Mouse (Mus musculus): ENCODE results near the gene Ccnb2.

The Ccnb2 gene

GRCm38 (mm10) chr9:70383750-70384149 is 37.6 kb downstream of the Ccnb2 start:
- DNase-seq = no peak

- DNase-seq = no peak
These were observed 39.3 kb downstream of the Ccnb2 start for GRCm38 (mm10) chr9:70382091-70382490.

DNA sequence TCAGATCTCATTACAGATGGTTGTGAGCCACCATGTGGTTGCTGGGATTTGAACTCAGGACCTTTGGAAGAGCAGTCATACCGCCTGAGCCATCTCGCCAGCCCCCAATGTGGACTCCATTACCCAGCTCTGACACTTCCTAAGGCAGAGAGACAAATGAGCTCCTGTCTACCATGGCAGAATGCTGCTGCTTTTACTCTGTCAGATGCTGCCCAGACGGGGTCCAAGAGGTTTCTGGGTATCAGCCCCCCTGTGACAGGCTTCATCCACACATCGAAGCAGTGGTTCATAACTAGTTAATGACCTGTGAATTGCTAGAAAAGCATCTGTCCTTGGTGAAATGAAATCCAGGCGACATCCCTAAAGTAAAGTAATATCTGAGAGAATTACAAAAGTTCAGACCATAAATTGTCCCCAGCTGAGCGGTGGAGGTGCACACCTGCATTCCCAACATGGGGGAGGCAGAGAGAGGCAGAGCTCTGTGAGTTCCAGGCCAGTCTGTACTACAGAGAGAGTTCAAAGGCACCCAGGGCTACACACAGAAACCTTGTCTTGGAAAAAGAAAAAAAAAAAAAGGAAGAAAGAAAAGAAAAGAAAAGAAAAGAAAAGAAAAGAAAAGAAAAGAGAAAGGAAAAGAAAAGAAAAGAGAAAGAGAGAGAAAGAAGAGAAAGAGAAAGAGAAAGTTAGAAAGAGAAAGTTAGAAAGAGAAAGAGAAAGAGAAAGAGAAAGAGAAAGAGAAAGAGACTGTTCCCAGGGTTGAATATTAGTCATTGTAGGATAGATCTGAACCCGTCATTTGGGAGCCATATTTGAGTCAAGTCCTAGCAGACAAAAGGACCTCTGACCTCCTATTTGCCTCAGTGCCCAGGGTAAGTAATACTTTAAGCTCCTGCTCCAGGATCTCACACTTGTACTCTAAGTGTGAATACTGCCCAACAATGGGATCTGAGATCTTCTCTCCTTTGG is 41.6 kb downstream of the Ccnb2 start:
- DNase-seq = no peak

DNA sequence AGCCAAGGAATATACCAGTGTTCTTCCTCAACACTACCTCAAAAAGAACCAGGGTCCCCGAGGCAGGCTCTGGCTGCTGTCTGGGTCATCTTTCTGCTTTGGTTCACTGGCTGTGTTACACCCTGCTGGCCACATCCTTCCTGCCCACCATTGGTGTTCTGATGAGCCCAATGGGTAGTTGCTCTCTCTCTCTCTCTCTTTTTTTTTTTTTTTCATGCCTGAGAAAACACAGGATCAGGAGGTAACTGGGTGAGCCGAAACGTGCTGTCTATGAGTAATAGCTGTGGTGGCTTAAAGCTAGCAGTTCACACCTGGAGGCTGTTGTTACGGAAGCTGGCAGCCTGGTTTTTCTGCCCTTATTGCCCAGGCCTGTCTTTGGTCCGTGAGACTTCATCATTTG is 49.7 kb downstream of the Ccnb2 start:
- DNase-seq = no peak

DNA sequence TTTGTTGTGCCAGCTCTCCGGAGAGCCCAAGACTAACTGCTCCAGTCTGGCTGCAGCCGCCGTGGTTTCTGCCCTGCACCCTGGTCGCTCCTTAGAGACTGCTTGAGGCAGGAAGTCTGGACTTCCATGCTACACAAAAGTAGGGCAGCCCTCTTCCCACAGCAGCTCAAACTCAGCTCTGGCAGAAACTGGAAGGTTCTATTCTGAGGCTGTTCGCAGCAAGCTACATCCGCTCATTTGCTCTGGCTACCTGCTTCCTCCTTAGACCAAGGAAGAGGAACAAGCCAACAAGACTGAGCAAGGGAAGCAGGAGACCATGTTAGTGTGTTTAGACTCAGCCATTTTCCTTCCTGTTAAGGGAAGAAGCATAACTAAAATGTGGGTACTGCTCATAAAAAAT is 54.4 kb downstream of the Ccnb2 start:
- DNase-seq = no peak

GRCm38 (mm10) chr9:70365915-70366314 is 55.4 kb downstream of the Ccnb2 start:
- DNase-seq = no peak

- no peak for DNase-seq
These were observed 56.6 kb downstream of the Ccnb2 start for GRCm38 (mm10) chr9:70364741-70365140.

DNA sequence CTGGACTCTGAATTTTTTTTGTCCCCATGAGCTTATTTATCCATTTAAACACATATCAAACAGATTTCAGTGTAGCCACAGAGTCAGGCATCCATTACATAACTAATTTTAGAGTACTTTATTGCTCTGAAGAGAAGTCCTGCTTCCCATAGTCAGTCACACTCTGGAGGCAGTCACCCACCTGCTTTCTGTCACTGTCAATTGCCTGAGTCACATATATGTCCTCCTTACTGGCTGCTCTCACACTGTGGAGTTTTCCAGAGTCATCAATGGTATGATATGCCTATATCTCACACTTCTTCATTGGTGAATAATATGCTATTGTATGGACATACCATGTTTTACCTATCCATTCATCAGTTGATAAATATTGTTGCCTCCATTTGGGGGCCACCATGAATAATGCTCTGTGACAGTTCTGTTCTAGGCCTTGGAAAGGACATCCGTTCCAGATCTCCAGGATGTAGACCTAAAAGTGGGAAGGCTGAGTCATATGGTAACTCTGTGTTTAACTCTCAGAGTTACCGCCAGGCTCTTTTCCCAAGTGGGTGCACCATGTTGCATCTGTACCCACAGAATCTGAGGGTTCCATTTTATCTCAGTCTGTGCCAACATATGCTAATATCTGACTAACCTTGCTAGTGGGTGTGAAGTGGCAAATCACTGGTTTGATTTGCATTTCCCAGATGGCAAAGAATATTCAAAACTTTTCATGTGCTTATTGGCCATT is 61.8 kb downstream of the Ccnb2 start:
- DNase-seq = no peak

All from lung, postnatal 10 days (tissue).